Mouse (Mus musculus): ENCODE measurements around the gene Elavl1. TPM values are rescaled to one million over a fixed set of nuclear protein-coding genes. Genes with fewer than 3 reads are reported as not detected.
"Not testable (repeated sequence)": the region's sequence is repeated elsewhere in the genome, so short reads cannot be mapped to it uniquely, and the experiment has no call there.

Elavl1 gene
- polyA plus RNA-seq, 1 experiment from 2014 or later, result 85.9 TPM

- H3K9me3 ChIP-seq (replicated peaks; ENCODE audit: control insufficient read depth, low read length, poor library complexity, severe bottlenecking), result no peaks in the 10 kb centered on the region
- no peaks in the 10 kb centered on the region for H3K36me3 ChIP-seq (ENCODE audit: control insufficient read depth, insufficient read depth, low read length)
- H3K27ac ChIP-seq (ENCODE audit: low read length), result no peak overlapping the region
- H3K4me3 ChIP-seq (ENCODE audit: low read depth, low read length), result no peak overlapping the region
- H3K27me3 ChIP-seq (ENCODE audit: control insufficient read depth, insufficient read depth, low read depth, low read length), result no peaks in the 10 kb centered on the region
- no peaks in the 10 kb centered on the region for H3K4me1 ChIP-seq (ENCODE audit: control insufficient read depth, insufficient read depth, low read length)
- WGBS, result 67% methylated on average over 1 of the region's 1 CpGs
- H3K9ac ChIP-seq (ENCODE audit: low read depth, low read length), result no peak overlapping the region
- no peak for ATAC-seq
- H3K4me2 ChIP-seq (ENCODE audit: low read length), result no peak overlapping the region
Measured at GRCm38 (mm10) chr8:4354516-4354915, 29.3 kb upstream of the Elavl1 start.

DNA sequence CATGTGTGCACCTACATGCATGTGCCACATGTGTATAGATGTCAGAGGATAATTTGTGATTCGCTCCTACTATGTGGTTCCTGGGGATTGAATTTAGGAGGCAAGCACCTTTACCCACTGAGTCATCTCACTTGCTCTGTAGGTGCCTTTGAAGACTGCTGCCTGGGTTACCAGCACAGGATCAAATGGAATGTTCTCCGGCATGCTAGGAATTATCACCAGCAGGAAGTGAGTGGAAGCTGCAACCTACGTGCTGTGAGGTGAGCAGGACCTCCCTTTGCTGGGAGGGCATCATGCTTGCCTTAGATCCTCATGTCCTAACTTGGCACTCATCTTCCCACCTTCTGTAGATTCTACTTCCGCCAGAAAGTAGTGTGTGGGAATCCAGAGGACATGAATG is 28.5 kb upstream of the Elavl1 start:
- no peak overlapping the region for H3K9ac ChIP-seq (ENCODE audit: low read depth, low read length)
- no peak overlapping the region for H3K4me2 ChIP-seq (ENCODE audit: low read length)
- 74% methylated on average over 4 of the region's 4 CpGs for WGBS
- no peak overlapping the region for H3K4me3 ChIP-seq (ENCODE audit: low read depth, low read length)
- no peak overlapping the region for H3K27ac ChIP-seq (ENCODE audit: low read length)
- no peak for ATAC-seq
- no peaks in the 10 kb centered on the region for H3K36me3 ChIP-seq (ENCODE audit: control insufficient read depth, insufficient read depth, low read length)
- no peaks in the 10 kb centered on the region for H3K9me3 ChIP-seq (replicated peaks; ENCODE audit: control insufficient read depth, low read length, poor library complexity, severe bottlenecking)
- H3K4me1 ChIP-seq (ENCODE audit: control insufficient read depth, insufficient read depth, low read length), result no peaks in the 10 kb centered on the region
- no peaks in the 10 kb centered on the region for H3K27me3 ChIP-seq (ENCODE audit: control insufficient read depth, insufficient read depth, low read depth, low read length)

DNA sequence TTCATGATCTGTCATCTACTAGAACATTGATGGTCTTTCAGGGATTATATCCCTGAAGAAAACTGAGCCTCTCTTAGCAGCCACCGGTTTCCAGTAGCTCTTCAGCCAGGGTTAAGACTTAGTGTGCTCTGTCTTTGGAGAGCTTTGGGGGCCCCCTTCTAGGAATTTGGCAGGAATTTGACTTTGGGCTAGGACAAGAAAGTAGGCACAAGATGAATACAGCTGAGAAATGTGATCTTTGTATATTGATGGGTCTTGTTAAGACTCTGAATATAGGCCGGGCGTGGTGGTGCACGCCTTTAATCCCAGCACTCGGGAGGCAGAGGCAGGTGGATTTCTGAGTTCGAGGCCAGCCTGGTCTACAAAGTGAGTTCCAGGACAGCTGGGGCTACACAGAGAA is 27.3 kb upstream of the Elavl1 start:
- H3K36me3 ChIP-seq (ENCODE audit: control insufficient read depth, insufficient read depth, low read length); H3K4me3 ChIP-seq (ENCODE audit: low read depth, low read length); H3K9ac ChIP-seq (ENCODE audit: low read depth, low read length); H3K27me3 ChIP-seq (ENCODE audit: control insufficient read depth, insufficient read depth, low read depth, low read length); ATAC-seq; H3K27ac ChIP-seq (ENCODE audit: low read length); H3K9me3 ChIP-seq (replicated peaks; ENCODE audit: control insufficient read depth, low read length, poor library complexity, severe bottlenecking); H3K4me2 ChIP-seq (ENCODE audit: low read length); H3K4me1 ChIP-seq (ENCODE audit: control insufficient read depth, insufficient read depth, low read length): not testable (repeated sequence)
- 90% methylated on average over 6 of the region's 6 CpGs for WGBS

GRCm38 (mm10) chr8:4350618-4351017 is 25.4 kb upstream of the Elavl1 start:
- ATAC-seq, result no peak
- no peaks in the 10 kb centered on the region for H3K27me3 ChIP-seq (ENCODE audit: control insufficient read depth, insufficient read depth, low read depth, low read length)
- H3K4me3 ChIP-seq (ENCODE audit: low read depth, low read length), result no peak overlapping the region
- H3K9me3 ChIP-seq (replicated peaks; ENCODE audit: control insufficient read depth, low read length, poor library complexity, severe bottlenecking), result no peaks in the 10 kb centered on the region
- H3K27ac ChIP-seq (ENCODE audit: low read length), result no peak overlapping the region
- H3K36me3 ChIP-seq (ENCODE audit: control insufficient read depth, insufficient read depth, low read length), result no peaks in the 10 kb centered on the region
- WGBS, result 89% methylated on average over 3 of the region's 3 CpGs
- H3K9ac ChIP-seq (ENCODE audit: low read depth, low read length), result no peak overlapping the region
- H3K4me2 ChIP-seq (ENCODE audit: low read length), result no peak overlapping the region
- no peaks in the 10 kb centered on the region for H3K4me1 ChIP-seq (ENCODE audit: control insufficient read depth, insufficient read depth, low read length)

DNA sequence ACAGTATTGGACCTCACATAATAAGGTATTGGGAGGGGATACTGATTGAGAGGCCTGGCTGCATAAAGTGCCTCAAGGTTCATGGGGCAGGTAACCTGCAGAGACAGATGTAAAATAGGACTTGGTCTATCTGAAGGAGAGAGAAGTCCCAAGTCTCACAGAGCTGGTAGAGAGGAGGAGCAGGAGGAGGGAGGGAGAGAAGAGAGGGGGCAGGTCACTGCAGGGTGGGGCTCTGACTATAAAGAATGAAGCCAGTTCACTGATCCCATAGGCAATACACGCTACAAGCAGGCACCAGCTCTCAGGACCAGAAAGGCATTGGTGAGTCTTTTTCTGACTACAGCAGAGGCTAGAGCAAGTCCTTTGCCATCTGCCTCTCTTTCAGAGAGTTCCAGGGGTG is 24.1 kb upstream of the Elavl1 start:
- Histone ChIP-seq H3K9me3 (replicated peaks; ENCODE audit: control insufficient read depth, low read length, poor library complexity, severe bottlenecking) (no peaks in the 10 kb centered on the region), H3K9ac (ENCODE audit: low read depth, low read length) (no peak overlapping the region), H3K27me3 (ENCODE audit: control insufficient read depth, insufficient read depth, low read depth, low read length) (no peaks in the 10 kb centered on the region), H3K4me2 (ENCODE audit: low read length) (no peak overlapping the region), H3K36me3 (ENCODE audit: control insufficient read depth, insufficient read depth, low read length) (no peaks in the 10 kb centered on the region), H3K4me1 (ENCODE audit: control insufficient read depth, insufficient read depth, low read length) (no peaks in the 10 kb centered on the region), H3K4me3 (ENCODE audit: low read depth, low read length) (no peak overlapping the region), H3K27ac (ENCODE audit: low read length) (no peak overlapping the region)
- 92% methylated on average over 1 of the region's 1 CpGs for WGBS
- ATAC-seq, result no peak

GRCm38 (mm10) chr8:4348275-4348674 is 23.1 kb upstream of the Elavl1 start:
- WGBS, result 42% methylated on average over 12 of the region's 12 CpGs
- ATAC-seq, result no peak
- Histone ChIP-seq H3K4me3 (ENCODE audit: low read depth, low read length) (no peak overlapping the region), H3K9ac (ENCODE audit: low read depth, low read length) (no peak overlapping the region), H3K4me1 (ENCODE audit: control insufficient read depth, insufficient read depth, low read length) (no peaks in the 10 kb centered on the region), H3K36me3 (ENCODE audit: control insufficient read depth, insufficient read depth, low read length) (no peaks in the 10 kb centered on the region), H3K9me3 (replicated peaks; ENCODE audit: control insufficient read depth, low read length, poor library complexity, severe bottlenecking) (no peaks in the 10 kb centered on the region), H3K4me2 (ENCODE audit: low read length) (no peak overlapping the region), H3K27ac (ENCODE audit: low read length) (no peak overlapping the region), H3K27me3 (ENCODE audit: control insufficient read depth, insufficient read depth, low read depth, low read length) (no peaks in the 10 kb centered on the region)

- no peak overlapping the region for H3K4me3 ChIP-seq (ENCODE audit: low read depth, low read length)
Measured at GRCm38 (mm10) chr8:4347661-4348060, 22.4 kb upstream of the Elavl1 start.

GRCm38 (mm10) chr8:4340207-4340606 is 15.0 kb upstream of the Elavl1 start:
- H3K27ac ChIP-seq (ENCODE audit: low read length), result no peak overlapping the region
- WGBS, result 83% methylated on average over 3 of the region's 3 CpGs

More at GRCm38 (mm10) chr8:4347661-4348060, 22.4 kb upstream of the Elavl1 start:
- WGBS, result 72% methylated on average over 7 of the region's 7 CpGs
- Histone ChIP-seq H3K27me3 (ENCODE audit: control insufficient read depth, insufficient read depth, low read depth, low read length) (no peaks in the 10 kb centered on the region), H3K27ac (ENCODE audit: low read length) (no peak overlapping the region), H3K9me3 (replicated peaks; ENCODE audit: control insufficient read depth, low read length, poor library complexity, severe bottlenecking) (no peaks in the 10 kb centered on the region), H3K4me2 (ENCODE audit: low read length) (no peak overlapping the region), H3K4me1 (ENCODE audit: control insufficient read depth, insufficient read depth, low read length) (no peaks in the 10 kb centered on the region), H3K9ac (ENCODE audit: low read depth, low read length) (no peak overlapping the region), H3K36me3 (ENCODE audit: control insufficient read depth, insufficient read depth, low read length) (no peaks in the 10 kb centered on the region)
- no peak for ATAC-seq

DNA sequence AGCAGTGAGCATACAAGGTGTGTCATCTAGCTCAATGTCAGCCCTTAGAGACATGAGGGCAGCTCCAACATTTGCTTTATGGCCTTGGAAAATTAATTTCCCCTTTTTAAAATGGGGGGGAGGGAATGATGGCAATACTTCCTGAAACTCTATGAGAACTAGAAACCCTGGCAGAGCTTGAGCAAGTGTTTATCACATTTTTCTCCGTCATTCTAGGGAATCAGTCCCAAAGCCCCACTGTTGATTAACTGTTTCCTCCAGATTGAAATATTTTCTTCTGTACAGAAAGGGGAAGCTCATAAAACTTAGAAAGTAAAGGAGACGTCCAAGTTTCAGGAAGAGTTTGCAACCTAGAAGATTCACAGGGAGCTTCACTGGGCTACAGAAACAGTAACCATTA is 10.5 kb upstream of the Elavl1 start:
- Histone ChIP-seq H3K27ac (ENCODE audit: low read length) (no peak overlapping the region), H3K4me3 (ENCODE audit: low read depth, low read length) (no peak overlapping the region), H3K27me3 (ENCODE audit: control insufficient read depth, insufficient read depth, low read depth, low read length) (no peaks in the 10 kb centered on the region), H3K9me3 (replicated peaks; ENCODE audit: control insufficient read depth, low read length, poor library complexity, severe bottlenecking) (no peaks in the 10 kb centered on the region), H3K4me2 (ENCODE audit: low read length) (no peak overlapping the region), H3K9ac (ENCODE audit: low read depth, low read length) (no peak overlapping the region), H3K36me3 (ENCODE audit: control insufficient read depth, insufficient read depth, low read length) (peaks cover 26% of the 10 kb centered on the region), H3K4me1 (ENCODE audit: control insufficient read depth, insufficient read depth, low read length) (no peaks in the 10 kb centered on the region)
- 92% methylated on average over 2 of the region's 2 CpGs for WGBS
- ATAC-seq, result no peak

More at GRCm38 (mm10) chr8:4340207-4340606, 15.0 kb upstream of the Elavl1 start:
- no peak for ATAC-seq
- Histone ChIP-seq H3K9ac (ENCODE audit: low read depth, low read length) (no peak overlapping the region), H3K36me3 (ENCODE audit: control insufficient read depth, insufficient read depth, low read length) (peaks cover 10% of the 10 kb centered on the region), H3K27me3 (ENCODE audit: control insufficient read depth, insufficient read depth, low read depth, low read length) (no peaks in the 10 kb centered on the region), H3K4me2 (ENCODE audit: low read length) (no peak overlapping the region), H3K9me3 (replicated peaks; ENCODE audit: control insufficient read depth, low read length, poor library complexity, severe bottlenecking) (no peaks in the 10 kb centered on the region), H3K4me1 (ENCODE audit: control insufficient read depth, insufficient read depth, low read length) (no peaks in the 10 kb centered on the region), H3K4me3 (ENCODE audit: low read depth, low read length) (no peak overlapping the region)

DNA sequence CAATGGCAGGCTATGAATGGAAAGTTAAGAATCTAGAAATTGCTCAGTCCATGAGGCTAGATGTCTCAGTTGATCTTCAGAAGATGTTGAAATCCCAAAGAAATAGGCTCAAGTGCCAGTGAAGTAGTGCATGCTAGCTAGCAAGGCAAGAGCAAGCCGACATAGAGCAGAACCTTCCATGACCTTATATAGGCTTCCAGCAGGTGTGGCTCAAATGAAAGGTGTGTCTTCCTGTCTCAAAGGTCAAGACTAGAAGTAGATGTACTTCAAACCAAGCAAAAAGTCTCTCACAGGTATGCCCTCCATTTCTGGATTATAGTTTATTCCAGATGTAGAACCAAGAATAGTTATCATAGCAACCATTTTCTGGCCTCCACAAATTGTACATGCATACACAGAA is 8.8 kb upstream of the Elavl1 start:
- ATAC-seq, result no peak
- no peaks in the 10 kb centered on the region for H3K9me3 ChIP-seq (replicated peaks; ENCODE audit: control insufficient read depth, low read length, poor library complexity, severe bottlenecking)
- H3K27me3 ChIP-seq (ENCODE audit: control insufficient read depth, insufficient read depth, low read depth, low read length), result no peaks in the 10 kb centered on the region
- H3K27ac ChIP-seq (ENCODE audit: low read length), result no peak overlapping the region
- peaks cover 28% of the 10 kb centered on the region for H3K36me3 ChIP-seq (ENCODE audit: control insufficient read depth, insufficient read depth, low read length)
- H3K4me1 ChIP-seq (ENCODE audit: control insufficient read depth, insufficient read depth, low read length), result no peaks in the 10 kb centered on the region
- no peak overlapping the region for H3K9ac ChIP-seq (ENCODE audit: low read depth, low read length)
- H3K4me3 ChIP-seq (ENCODE audit: low read depth, low read length), result no peak overlapping the region
- 100% methylated on average over 1 of the region's 1 CpGs for WGBS
- no peak overlapping the region for H3K4me2 ChIP-seq (ENCODE audit: low read length)
